Mouse (Mus musculus) liver, postnatal 0 days (tissue): ENCODE measurements around the gene Traf5.

Experiments
- CTCF ChIP-seq: sonication (generic); IDR thresholded peaks from 2 replicates; pipeline ENCODE4 v1.5.1; 2016; ENCODE audit warnings: antibody characterized with exemption, low read depth
- EP300 ChIP-seq: IDR thresholded peaks from 2 replicates; pipeline ENCODE4 v1.6.1; 2016; ENCODE audit warnings: antibody characterized with exemption, low read depth, mild to moderate bottlenecking

DNA sequence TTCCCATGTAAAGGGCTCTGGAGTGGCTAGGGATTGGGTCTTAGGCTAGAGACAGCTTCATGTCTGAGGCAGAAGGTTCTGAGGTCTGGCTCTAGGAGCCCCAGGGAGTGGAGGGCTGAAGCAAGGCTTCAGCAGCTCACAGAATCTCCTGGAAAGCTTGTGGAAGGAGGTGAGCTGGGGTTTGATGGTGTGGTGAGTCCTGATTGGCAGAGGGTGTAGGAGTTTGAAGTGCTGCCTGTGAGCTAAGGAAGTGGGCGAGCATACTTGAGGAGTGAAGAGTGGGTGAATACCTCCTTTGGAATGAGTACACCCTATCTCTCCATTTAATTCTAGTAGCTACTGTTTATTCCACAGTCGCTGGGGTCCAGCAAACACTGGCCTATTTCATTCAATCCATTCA lies 141.7 kb downstream of the Traf5 start:
- no peak for TF ChIP-seq EP300
- TF ChIP-seq CTCF: no peak
